Mouse (Mus musculus): ENCODE results near the gene Arhgdib.
"Not testable (repeated sequence)": the region's sequence is repeated elsewhere in the genome, so short reads cannot be mapped to it uniquely, and the experiment has no call there.

Arhgdib gene

GRCm38 (mm10) chr6:136887854-136888253, 53.8 kb downstream of the Arhgdib start:
- no peak for DNase-seq (ENCODE audit: low spot score)

- not testable (repeated sequence) for DNase-seq (ENCODE audit: low spot score)
Observed at GRCm38 (mm10) chr6:136884766-136885165, 56.9 kb downstream of the Arhgdib start.

DNA sequence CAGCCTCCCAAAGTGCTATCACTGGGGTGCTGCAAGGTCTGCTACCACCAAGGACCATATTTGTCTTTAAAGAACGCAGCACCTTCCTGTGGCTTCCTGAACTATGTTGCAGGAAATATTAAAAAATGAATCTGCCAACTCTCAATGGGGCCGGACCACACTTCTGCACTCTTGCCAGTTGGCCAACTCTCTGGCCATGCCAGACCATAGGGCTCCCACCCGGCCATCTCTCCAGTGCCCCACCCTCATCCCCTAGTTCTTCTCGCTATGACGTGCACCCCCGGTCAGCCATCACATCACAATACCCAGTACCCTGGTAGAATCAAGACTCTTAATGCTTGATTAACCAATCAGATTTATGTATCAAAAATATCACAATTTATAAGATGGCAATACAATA, 57.7 kb downstream of the Arhgdib start:
- DNase-seq (ENCODE audit: low spot score) = no peak

- DNase-seq (ENCODE audit: low spot score) = no peak
Observed at GRCm38 (mm10) chr6:136883431-136883915, 58.2 kb downstream of the Arhgdib start.

- DNase-seq (ENCODE audit: low spot score) = no peak
Observed at GRCm38 (mm10) chr6:136881678-136882077, 60.0 kb downstream of the Arhgdib start.

DNA sequence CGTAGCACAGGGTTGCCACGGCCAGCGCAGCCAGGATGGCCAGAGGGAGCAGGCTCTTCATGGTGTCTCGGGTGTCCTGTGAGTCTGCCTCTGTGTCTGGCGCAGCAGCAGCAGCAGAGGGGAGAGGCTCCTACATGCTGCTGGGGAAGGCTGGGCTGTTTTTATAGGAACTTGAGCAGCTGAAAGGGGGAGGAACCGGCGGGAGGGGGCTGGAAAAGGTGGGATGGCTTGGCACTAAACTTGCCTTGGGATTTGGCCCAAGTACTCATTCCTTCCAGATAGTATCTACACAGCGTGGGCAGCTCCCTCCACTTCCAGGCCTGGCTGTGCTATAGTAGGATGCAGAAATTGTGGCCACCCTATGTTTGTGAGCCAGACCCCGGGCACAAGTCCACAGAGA, 66.0 kb downstream of the Arhgdib start, which contains the start of gene Mgp:
Gene Mgp (minus strand): TSS at position 154 of the 400 bp plus-strand sequence.
- DNase-seq (ENCODE audit: low spot score) = no peak

DNA sequence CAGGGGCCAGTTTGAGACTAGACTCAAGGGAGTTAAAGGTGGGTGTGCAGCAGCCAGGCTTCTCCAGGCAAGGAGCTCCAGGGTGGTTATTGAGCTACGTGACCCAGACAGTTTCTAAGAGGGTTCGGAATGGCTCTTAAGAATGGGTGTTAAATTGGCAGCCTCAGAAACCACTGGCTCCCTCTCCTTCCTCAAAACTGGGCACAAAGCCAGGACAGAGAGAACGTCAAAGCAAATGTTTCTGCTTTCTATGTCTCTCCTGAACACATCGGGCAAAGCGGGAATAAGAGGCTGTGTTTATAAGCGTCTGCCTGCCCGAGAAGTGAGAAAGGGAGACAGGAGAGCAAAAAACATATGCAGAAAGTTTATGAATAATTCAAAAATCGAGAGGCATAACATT, 67.1 kb downstream of the Arhgdib start:
- DNase-seq (ENCODE audit: low spot score) = no peak

All from spleen, adult 12 weeks (tissue).